Mouse (Mus musculus): ENCODE data around the gene Kctd20. TPM values are rescaled to one million over a fixed set of nuclear protein-coding genes. Genes with fewer than 3 reads are reported as not detected.

Kctd20 gene
- total RNA-seq (2021), result 10 to 100 TPM; 25.9 to 34.0 TPM
- long read RNA-seq, experiment 1, full-length matches to known transcripts, result 22 of 28 reads
- long read RNA-seq, experiment 1, partial matches to known transcripts, result 0 of 28 reads
- long read RNA-seq, experiment 1, other reads (novel, unspliced or antisense), result 6 of 28 reads
- long read RNA-seq, experiment 2, full-length matches to known transcripts, result 44 of 48 reads
- long read RNA-seq, experiment 2, partial matches to known transcripts, result 2 of 48 reads
- long read RNA-seq, experiment 2, other reads (novel, unspliced or antisense), result 2 of 48 reads

GRCm38 (mm10) chr17:28951831-28952799 is at the start of gene Kctd20:
Kctd20 (plus strand) TSS chr17:28951950.
- DNase-seq, result peak; percentile 95

GRCm38 (mm10) chr17:28904546-28905376 is 47.0 kb upstream of the Kctd20 start:
- DNase-seq, result no peak

GRCm38 (mm10) chr17:28905377-28905916 is 46.3 kb upstream of the Kctd20 start:
- DNase-seq, result no peak

DNA sequence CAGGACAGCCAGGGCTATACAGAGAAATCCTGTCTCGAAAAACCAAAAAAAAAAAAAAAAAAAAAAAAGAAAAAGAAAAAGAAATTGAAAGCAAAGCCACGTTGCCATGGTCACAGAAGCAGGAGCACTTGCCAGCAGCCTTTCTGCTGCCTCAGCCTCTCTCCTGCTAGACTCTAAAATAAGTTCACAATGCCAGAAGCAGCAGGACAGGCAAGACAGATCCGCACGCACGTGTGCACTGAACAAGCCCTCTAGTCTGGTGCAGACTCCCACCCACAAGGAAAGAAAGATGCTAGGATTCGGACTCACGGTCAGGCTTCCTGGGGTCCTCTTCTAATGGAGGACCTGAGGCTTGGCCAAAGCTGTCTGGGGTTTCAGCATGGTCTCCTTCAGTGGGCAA is 43.8 kb upstream of the Kctd20 start:
- DNase-seq, result no peak

GRCm38 (mm10) chr17:28909252-28909941 is 42.4 kb upstream of the Kctd20 start:
- DNase-seq, result no peak

GRCm38 (mm10) chr17:28910139-28910538 is 41.6 kb upstream of the Kctd20 start:
- DNase-seq, result no peak

- DNase-seq, result no peak
These were observed 38.5 kb upstream of the Kctd20 start for GRCm38 (mm10) chr17:28913200-28913599.

- DNase-seq, result no peak
These were observed 37.8 kb upstream of the Kctd20 start for GRCm38 (mm10) chr17:28913940-28914339.

- no peak for DNase-seq
These were observed 36.6 kb upstream of the Kctd20 start, which contains the start of gene 4930539E08Rik for GRCm38 (mm10) chr17:28915060-28915628. 4930539E08Rik (minus strand) TSS chr17:28915324.

DNA sequence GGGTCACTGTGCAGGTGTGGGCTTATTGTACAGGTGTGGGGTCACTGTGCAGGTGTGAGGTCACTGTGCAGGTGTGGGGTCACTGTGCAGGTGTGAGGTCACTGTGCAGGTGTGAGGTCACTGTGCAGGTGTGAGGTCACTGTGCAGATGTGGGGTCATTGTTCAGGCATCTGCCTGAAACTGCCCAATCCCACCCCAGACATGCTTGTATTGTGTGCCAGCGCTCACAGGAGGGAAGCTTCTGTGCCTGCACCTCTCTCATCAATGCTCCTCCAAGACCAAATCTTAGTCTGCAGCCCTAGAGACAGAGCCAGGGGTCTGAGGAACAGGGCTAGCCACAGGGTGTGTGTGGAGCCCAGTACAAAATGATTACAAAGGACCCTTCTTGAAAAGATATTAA is 35.2 kb upstream of the Kctd20 start:
- DNase-seq, result no peak

- DNase-seq, result no peak
These were observed 30.7 kb upstream of the Kctd20 start for GRCm38 (mm10) chr17:28921086-28921485.

DNA sequence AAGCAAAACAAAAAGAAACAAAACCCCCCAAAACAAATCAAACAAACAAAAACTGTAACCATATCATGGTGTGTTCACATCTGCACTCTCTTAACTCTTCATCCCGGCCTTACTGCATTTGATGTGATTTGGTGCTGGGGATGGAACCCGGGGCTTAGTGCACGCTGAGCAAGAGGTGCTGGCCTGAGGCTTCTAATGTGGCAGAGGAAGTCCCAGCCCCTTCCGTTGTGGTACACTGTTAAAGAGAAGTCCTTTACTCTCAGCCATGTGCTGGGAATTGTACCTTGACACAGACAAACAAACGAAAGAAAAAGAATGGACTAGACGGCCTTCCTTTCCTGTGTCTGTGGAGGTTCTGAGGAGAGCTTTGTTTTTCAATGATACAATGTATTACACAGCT is 29.7 kb upstream of the Kctd20 start:
- no peak for DNase-seq

GRCm38 (mm10) chr17:28924957-28925595 is 26.7 kb upstream of the Kctd20 start:
- DNase-seq, result no peak

GRCm38 (mm10) chr17:28926380-28926779 is 25.4 kb upstream of the Kctd20 start:
- peak; percentile 40 for DNase-seq

GRCm38 (mm10) chr17:28926866-28927635 is 24.7 kb upstream of the Kctd20 start:
- DNase-seq, result no peak

DNA sequence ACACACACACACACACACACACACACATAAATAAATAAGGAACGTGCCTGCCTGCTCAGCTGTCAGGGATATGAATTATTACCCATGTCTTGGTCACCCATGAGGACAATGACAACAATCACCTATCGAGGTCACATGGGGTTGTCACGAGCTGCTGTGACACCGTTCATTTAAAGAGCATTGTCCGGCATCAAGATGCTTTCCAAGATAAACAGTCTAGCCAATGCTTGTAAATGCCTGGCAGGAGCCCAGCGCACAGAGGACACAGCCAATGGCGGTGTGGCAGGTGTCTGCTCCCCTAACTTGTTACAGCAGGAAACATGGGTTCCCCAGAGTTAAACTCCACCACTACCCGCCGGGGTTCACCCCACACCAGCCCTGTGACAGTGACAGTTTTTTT is 23.7 kb upstream of the Kctd20 start:
- DNase-seq, result no peak

DNA sequence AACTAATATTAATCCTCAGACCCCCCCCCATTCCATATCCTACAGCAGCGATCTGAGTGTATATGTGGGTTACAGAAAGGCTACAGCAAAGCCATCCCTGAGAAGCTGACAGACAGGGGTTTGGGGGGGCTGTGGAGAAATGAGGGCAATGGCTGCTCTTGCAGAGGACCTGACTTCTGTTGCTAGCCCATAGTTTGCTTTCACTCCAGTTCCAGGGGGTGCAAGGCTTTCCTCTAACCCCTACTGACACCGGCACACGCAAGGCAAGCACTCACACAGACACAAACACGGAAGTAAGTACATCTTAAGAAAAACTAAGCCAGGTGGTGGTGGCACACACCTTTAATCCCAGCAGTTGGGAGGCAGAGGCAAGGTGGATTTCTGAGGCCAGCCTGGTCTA is 22.4 kb upstream of the Kctd20 start:
- DNase-seq, result no peak

DNA sequence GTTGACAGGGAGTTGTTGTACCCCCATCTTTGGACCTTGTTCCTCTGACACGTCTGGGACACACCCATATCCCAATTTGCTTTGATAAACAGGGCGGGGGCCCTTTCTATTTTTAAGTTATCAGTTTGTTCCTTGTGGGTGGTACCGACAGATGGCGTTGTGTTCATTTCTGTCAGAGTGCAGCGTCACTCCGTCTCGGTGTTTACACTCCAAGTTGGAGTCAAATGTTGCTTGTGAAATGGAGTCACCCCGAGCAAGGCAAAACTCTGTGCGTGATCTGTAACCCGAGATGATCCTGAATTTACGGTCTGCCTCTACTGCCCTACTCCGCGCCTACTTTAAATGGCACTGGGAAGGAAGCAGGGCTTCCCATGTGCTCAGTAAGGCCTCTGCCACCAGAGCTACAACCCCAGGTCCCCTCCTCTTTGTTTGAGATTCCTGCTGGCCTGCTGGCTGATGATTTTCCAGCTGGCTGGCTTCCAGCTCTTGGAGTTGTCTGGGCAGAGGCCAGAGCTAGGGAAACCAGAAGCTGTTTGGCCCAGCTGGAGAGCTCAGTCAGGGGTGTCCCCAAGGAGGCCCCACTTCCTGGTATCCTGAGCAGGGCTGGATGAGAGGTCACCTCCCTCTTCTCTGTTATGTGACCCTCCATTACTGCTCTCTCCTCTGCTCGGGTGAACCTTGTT is 21.2 kb upstream of the Kctd20 start:
- DNase-seq, result peak; percentile 89

Data from gastrocnemius, postnatal 25 days (tissue).